13 mouse cellular contexts compared by ENCODE assay signal in the genomic region with DNA sequence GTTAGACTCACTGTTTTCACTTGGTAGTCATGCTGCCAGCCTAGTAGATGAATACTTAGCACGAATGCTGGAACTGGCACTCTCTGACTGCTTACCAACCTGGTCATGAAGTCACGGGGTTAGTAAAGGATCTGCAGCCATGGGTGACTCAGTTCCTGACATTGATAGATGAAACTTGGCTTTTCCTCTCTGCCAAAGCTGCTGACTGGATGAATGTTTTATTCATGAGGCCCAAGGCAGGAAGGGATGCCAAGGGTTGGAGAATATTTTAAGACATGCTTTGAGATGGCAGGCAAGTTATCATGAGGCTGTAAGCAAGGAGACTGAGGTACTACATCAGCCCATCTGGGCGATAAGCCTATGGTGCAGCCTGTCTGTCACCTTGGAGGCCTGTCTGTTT.
A peak's percentile ranks its signal among the peaks of the same experiment; 100 is the strongest.
DNase-seq lines count a peak whose midpoint lies in the region; ATAC-seq and TF ChIP-seq lines count a peak whose summit lies in the region.
"Had no signal": no experiment of that assay in that cellular context is flagged by ENCODE, and none has a peak within 500 bp of the region (broad histone marks: within the 10 kb centered on the region; RNA-seq: fewer than 3 reads in every experiment).

No protein-coding gene starts in this region.

- H3K36me3 ChIP-seq in kidney, embryonic 14.5 days (ENCODE audit: control insufficient read depth, insufficient read depth, low read length), result no peaks in the 10 kb centered on the region
- no peaks in the 10 kb centered on the region for H3K36me3 ChIP-seq in hindbrain, embryonic 13.5 days
- no peaks in the 10 kb centered on the region for H3K36me3 ChIP-seq in limb, embryonic 10.5 days
- H3K36me3 ChIP-seq: midbrain, embryonic 13.5 days had no signal

- ATAC-seq in kidney, embryonic 14.5 days (ENCODE audit: low FRiP score, low TSS enrichment), result no peak
- peak; percentile 65 for ATAC-seq in Patski
- ATAC-seq in hindbrain, embryonic 13.5 days (ENCODE audit: low FRiP score), result peak; percentile 74
- ATAC-seq: midbrain, embryonic 13.5 days had no signal

- no peaks in the 10 kb centered on the region for H3K9me3 ChIP-seq in kidney, embryonic 14.5 days (ENCODE audit: control insufficient read depth, low read length)
- H3K9me3 ChIP-seq in hindbrain, embryonic 13.5 days, result no peaks in the 10 kb centered on the region
- H3K9me3 ChIP-seq in limb, embryonic 10.5 days (replicated peaks), result no peaks in the 10 kb centered on the region
- H3K9me3 ChIP-seq: midbrain, embryonic 13.5 days had no signal

- TF ChIP-seq CTCF in Patski (IDR thresholded peaks at IDR 0.05), result no peak

- 59% methylated on average over 3 of the region's 3 CpGs for WGBS in kidney, embryonic 14.5 days
- WGBS in hindbrain, embryonic 13.5 days, result 47% methylated on average over 3 of the region's 3 CpGs
- WGBS in limb, embryonic 10.5 days, result 84% methylated on average over 3 of the region's 3 CpGs

- H3K9ac ChIP-seq in kidney, embryonic 14.5 days (ENCODE audit: low read depth, low read length), result no peak overlapping the region
- no peak overlapping the region for H3K9ac ChIP-seq in hindbrain, embryonic 13.5 days
- H3K9ac ChIP-seq: midbrain, embryonic 13.5 days had no signal

- no peak overlapping the region for H3K4me2 ChIP-seq in kidney, embryonic 14.5 days (replicated peaks; ENCODE audit: low read depth, low read length)
- H3K4me2 ChIP-seq in hindbrain, embryonic 13.5 days, result no peak overlapping the region
- H3K4me2 ChIP-seq: midbrain, embryonic 13.5 days had no signal

- in situ Hi-C loops in Patski (cut with MboI; ENCODE audit: low pct_unique_long_range_greater_than_20kb), result no loop called here

- peak; percentile 56 for DNase-seq in adrenal gland, adult 2 months
- DNase-seq in adrenal gland, postnatal 4 days (ENCODE audit: low spot score in 2 of 2), result no peak
- peak; percentile 8 for DNase-seq in kidney, adult 18-20 months
- peak; percentile 6 for DNase-seq in Patski (ENCODE audit: low read depth, low spot score)
- DNase-seq in layer of hippocampus, adult 8-10 months (ENCODE audit: low spot score in 2 of 2), result no peak
- no peak for DNase-seq in limb, embryonic 10.5 days (ENCODE audit: low spot score)
- DNase-seq: heart, adult 18-20 months; right cerebral cortex, postnatal 4 days had no signal

- no peak overlapping the region for H3K27ac ChIP-seq in kidney, embryonic 14.5 days (ENCODE audit: low read depth, low read length)
- no peak overlapping the region for H3K27ac ChIP-seq in hindbrain, embryonic 13.5 days
- no peak overlapping the region for H3K27ac ChIP-seq in limb, embryonic 10.5 days
- H3K27ac ChIP-seq: layer of hippocampus, adult 2 months; midbrain, embryonic 13.5 days had no signal

- H3K4me3 ChIP-seq in kidney, embryonic 14.5 days (ENCODE audit: low read length), result no peak overlapping the region
- H3K4me3 ChIP-seq in hindbrain, embryonic 13.5 days, result no peak overlapping the region
- no peak overlapping the region for H3K4me3 ChIP-seq in limb, embryonic 10.5 days
- H3K4me3 ChIP-seq: erythroblast, embryonic 14.5 days; layer of hippocampus, adult 2 months; midbrain, embryonic 13.5 days had no signal

- H3K27me3 ChIP-seq in kidney, embryonic 14.5 days (ENCODE audit: control insufficient read depth, insufficient read depth, low read length), result no peaks in the 10 kb centered on the region
- peaks cover 4% of the 10 kb centered on the region for H3K27me3 ChIP-seq in Patski
- H3K27me3 ChIP-seq in hindbrain, embryonic 13.5 days, result no peaks in the 10 kb centered on the region
- no peaks in the 10 kb centered on the region for H3K27me3 ChIP-seq in limb, embryonic 10.5 days (ENCODE audit: low read depth, poor library complexity, severe bottlenecking)
- H3K27me3 ChIP-seq: midbrain, embryonic 13.5 days had no signal

- CTCF ChIA-PET in Patski (lab: Charles Lee), result no interaction called here

- POLR2A ChIA-PET in Patski (lab: Charles Lee), result no interaction called here

- no peaks in the 10 kb centered on the region for H3K4me1 ChIP-seq in kidney, embryonic 14.5 days (ENCODE audit: control insufficient read depth, insufficient read depth, low read length)
- H3K4me1 ChIP-seq in hindbrain, embryonic 13.5 days (replicated peaks), result no peaks in the 10 kb centered on the region
- H3K4me1 ChIP-seq in limb, embryonic 10.5 days, result no peaks in the 10 kb centered on the region
- H3K4me1 ChIP-seq: midbrain, embryonic 13.5 days had no signal

Comparison
In these comparisons a context has a peak if more than half of its experiments do, and no peak if none do; other contexts are left out.
1. DNase-seq: peak in adrenal gland, adult 2 months (single experiment), kidney, adult 18-20 months (single experiment) and Patski (single experiment); none in adrenal gland, postnatal 4 days (0 of 2), layer of hippocampus, adult 8-10 months (0 of 2) and limb, embryonic 10.5 days (single experiment).